Mouse (Mus musculus): Measurements from ENCODE around the gene Socs7.

DNA sequence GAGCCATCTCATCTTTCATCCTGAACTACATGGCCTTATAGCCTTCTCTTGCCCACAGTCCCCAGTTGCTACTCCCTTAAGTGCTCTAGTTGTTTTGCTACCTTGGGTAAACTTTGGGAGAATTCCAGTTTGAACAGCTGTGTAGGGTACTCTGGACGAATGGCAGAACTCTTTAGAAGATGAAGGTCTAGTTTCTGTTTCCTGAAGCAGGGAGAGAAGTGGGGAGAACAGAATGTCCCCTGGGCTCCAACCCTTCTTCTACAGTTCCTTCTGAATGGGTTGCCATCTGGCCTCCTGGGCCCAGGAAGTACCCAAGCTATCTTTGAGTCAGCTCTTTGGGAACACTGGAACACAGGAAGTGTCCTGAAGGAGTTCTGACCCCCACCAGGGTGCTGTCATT lies 28.5 kb upstream of the Socs7 start:
- TF ChIP-seq POLR2A (IDR thresholded peaks at IDR 0.05; ENCODE audit: low read depth, low read length) (no peak), CTCF (conservative IDR thresholded peaks at IDR 0.05; ENCODE audit: insufficient read depth, insufficient read length, low read depth, low read length) (no peak)
